Mouse (Mus musculus): ENCODE measurements around the gene Prkcsh. TPM values are rescaled to one million over a fixed set of nuclear protein-coding genes. Genes with fewer than 3 reads are reported as not detected.

Prkcsh gene
- total RNA-seq, 1 experiment from 2014 or later = 164 TPM

GRCm38 (mm10) chr9:22049721-22050270 lies 47.2 kb downstream of the Prkcsh start:
- DNase-seq = no peak

- DNase-seq = peak; percentile 67
These were observed 47.8 kb downstream of the Prkcsh start for GRCm38 (mm10) chr9:22050351-22050889.

GRCm38 (mm10) chr9:22051161-22051957 lies 48.8 kb downstream of the Prkcsh start:
- DNase-seq = no peak

- DNase-seq = peak; percentile 47
These were observed 49.3 kb downstream of the Prkcsh start, which contains the start of gene Elavl3 for GRCm38 (mm10) chr9:22051958-22052254. TSS of gene Elavl3 (minus strand) at chr9:22052023.

- DNase-seq = no peak
These were observed 51.1 kb downstream of the Prkcsh start for GRCm38 (mm10) chr9:22053657-22054056.

- DNase-seq = peak; percentile 78
These were observed 51.9 kb downstream of the Prkcsh start for GRCm38 (mm10) chr9:22054411-22055076.

GRCm38 (mm10) chr9:22055713-22056112 lies 53.1 kb downstream of the Prkcsh start:
- DNase-seq = no peak

GRCm38 (mm10) chr9:22056303-22056910 lies 53.8 kb downstream of the Prkcsh start:
- no peak for DNase-seq

- no peak for DNase-seq
These were observed 54.5 kb downstream of the Prkcsh start for GRCm38 (mm10) chr9:22057031-22057517.

- peak; percentile 29 for DNase-seq
These were observed 55.4 kb downstream of the Prkcsh start for GRCm38 (mm10) chr9:22058011-22058424.

GRCm38 (mm10) chr9:22061339-22061738 lies 58.7 kb downstream of the Prkcsh start:
- DNase-seq = no peak

Other genes with a start within 250 kb of the Prkcsh start
- gene Spc24, start 242.5 kb upstream of the Prkcsh start, total RNA-seq (2021) = 4.7 and 5.6 TPM in 2 replicates
- 37.3 and 46.2 TPM in 2 replicates for gene Kank2, start 204.1 kb upstream of the Prkcsh start, total RNA-seq (2021)
- gene Angptl8, start 167.3 kb upstream of the Prkcsh start, total RNA-seq (2021) = 4.5 and 17.1 TPM in 2 replicates
- 45.6 and 46.0 TPM in 2 replicates for gene Dock6, start 150.2 kb upstream of the Prkcsh start, total RNA-seq (2021)
- gene Rab3d, start 84.6 kb upstream of the Prkcsh start, total RNA-seq (2021) = 36.3 and 71.9 TPM in 2 replicates
- 13.6 and 19.1 TPM in 2 replicates for gene Ccdc159, start 75.3 kb upstream of the Prkcsh start, total RNA-seq (2021)
- 471 and 609 TPM in 2 replicates for gene Tmem205, start 75.2 kb upstream of the Prkcsh start, total RNA-seq (2021)
- 35.6 and 40.5 TPM in 2 replicates for gene Plppr2, start 65.8 kb upstream of the Prkcsh start, total RNA-seq (2021)
- 14.0 and 19.4 TPM in 2 replicates for gene Swsap1, start 47.1 kb upstream of the Prkcsh start, total RNA-seq (2021)
- 1.6 and 1.8 TPM in 2 replicates for gene Epor, start 39.3 kb upstream of the Prkcsh start, total RNA-seq (2021)
- gene Rgl3, start 13.4 kb upstream of the Prkcsh start, total RNA-seq (2021) = 33.9 and 66.9 TPM in 2 replicates
- 1.3 and 3.7 TPM in 2 replicates for gene Ccdc151, start 172 bp upstream of the Prkcsh start, total RNA-seq (2021)
- gene Elavl3, start 49.2 kb downstream of the Prkcsh start, total RNA-seq (2021) = 0.90 and 2.9 TPM in 2 replicates
- not detected in 2 replicates for gene Gm49318, start 68.5 kb downstream of the Prkcsh start, total RNA-seq (2021)
- gene Zfp653, start 68.6 kb downstream of the Prkcsh start, total RNA-seq (2021) = 9.4 and 12.4 TPM in 2 replicates
- 45.7 and 60.4 TPM in 2 replicates for gene Ecsit, start 82.6 kb downstream of the Prkcsh start, total RNA-seq (2021)
- gene Cnn1, start 96.4 kb downstream of the Prkcsh start, total RNA-seq (2021) = 0.46 and 0.76 TPM in 2 replicates
- 75.1 and 75.8 TPM in 2 replicates for gene Elof1, start 114.4 kb downstream of the Prkcsh start, total RNA-seq (2021)
- gene Acp5, start 132.9 kb downstream of the Prkcsh start, total RNA-seq (2021) = 19.0 and 25.4 TPM in 2 replicates
- 52.5 and 64.8 TPM in 2 replicates for gene Pigyl, start 154.0 kb downstream of the Prkcsh start, total RNA-seq (2021)
- 2.4 and 3.2 TPM in 2 replicates for gene Zfp872, start 185.3 kb downstream of the Prkcsh start, total RNA-seq (2021)
- 46.4 and 52.1 TPM in 2 replicates for gene Zfp809, start 222.9 kb downstream of the Prkcsh start, total RNA-seq (2021)